Mouse (Mus musculus) erythroblast, embryonic 14.5 days (primary cell): Measurements from ENCODE around the gene Nat8f2. TPM values are rescaled to one million over a fixed set of nuclear protein-coding genes. Genes with fewer than 3 reads are reported as not detected.
"Not testable (repeated sequence)": the region's sequence is repeated elsewhere in the genome, so short reads cannot be mapped to it uniquely, and the experiment has no call there.

Source experiments
- H3K27me3 ChIP-seq: 2 replicates; pipeline ENCODE4 v1.6.1; 2012; ENCODE audit warnings: inconsistent platforms; ENCODE audit not compliant: control insufficient read depth
- H3K36me3 ChIP-seq: 2 replicates; pipeline ENCODE4 v1.6.1; 2012; ENCODE audit warnings: mild to moderate bottlenecking, inconsistent platforms; ENCODE audit not compliant: control insufficient read depth
- H3K4me1 ChIP-seq: 2 replicates; pipeline ENCODE4 v1.6.1; 2012; ENCODE audit warnings: inconsistent platforms; ENCODE audit not compliant: control insufficient read depth
- H3K4me3 ChIP-seq: replicated peaks from 2 replicates; pipeline ENCODE3; 2012; ENCODE audit warnings: moderate library complexity, mild to moderate bottlenecking, inconsistent platforms
- H3K9me3 ChIP-seq: 2 replicates; pipeline ENCODE4 v1.6.1; 2012; ENCODE audit warnings: low read length, inconsistent platforms, mixed read lengths; ENCODE audit not compliant: control insufficient read depth
- GATA1 ChIP-seq: IDR thresholded peaks from 2 replicates; pipeline ENCODE4 v1.6.1; 2012; ENCODE audit warnings: low read length, inconsistent platforms, mixed read lengths
- TAL1 ChIP-seq: IDR thresholded peaks from 3 replicates; pipeline ENCODE4 v1.6.1; 2012; ENCODE audit warnings: low read length, inconsistent platforms, mixed read lengths
- polyA plus RNA-seq: library from polyadenylated mRNA; stranded (reverse); fragments of >175 nt; gene quantifications from 2 replicates; pipeline ENCODE4 v1.2.3, GENCODE M21; 2012

Gene Nat8f2
- polyA plus RNA-seq, 1 experiment: not detected

- H3K27me3 ChIP-seq: no peaks in the 10 kb centered on the region
- no peaks in the 10 kb centered on the region for H3K36me3 ChIP-seq
- H3K9me3 ChIP-seq: no peaks in the 10 kb centered on the region
- H3K4me1 ChIP-seq: peaks cover 7% of the 10 kb centered on the region
- no peak overlapping the region for H3K4me3 ChIP-seq
- TF ChIP-seq TAL1: no peak
- no peak for TF ChIP-seq GATA1
Measured at GRCm38 (mm10) chr6:85902303-85902702, 33.3 kb upstream of the Nat8f2 start.

GRCm38 (mm10) chr6:85898596-85899475, 29.9 kb upstream of the Nat8f2 start:
- not testable (repeated sequence) for H3K4me3 ChIP-seq, H3K9me3 ChIP-seq, H3K4me1 ChIP-seq, H3K27me3 ChIP-seq, H3K36me3 ChIP-seq

GRCm38 (mm10) chr6:85895061-85895648, 26.2 kb upstream of the Nat8f2 start:
- not testable (repeated sequence) for H3K36me3 ChIP-seq, H3K4me3 ChIP-seq, H3K4me1 ChIP-seq, H3K27me3 ChIP-seq
- H3K9me3 ChIP-seq: peaks cover 13% of the 10 kb centered on the region

- Histone ChIP-seq H3K4me3 (no peak overlapping the region), H3K4me1 (no peaks in the 10 kb centered on the region), H3K9me3 (peaks cover 22% of the 10 kb centered on the region), H3K27me3 (no peaks in the 10 kb centered on the region), H3K36me3 (no peaks in the 10 kb centered on the region)
- no peak for TF ChIP-seq GATA1
- TF ChIP-seq TAL1: no peak
Measured at GRCm38 (mm10) chr6:85888961-85889360, 20.0 kb upstream of the Nat8f2 start.

- H3K27me3 ChIP-seq: no peaks in the 10 kb centered on the region
- no peaks in the 10 kb centered on the region for H3K4me1 ChIP-seq
- no peak for TF ChIP-seq GATA1
- no peak for TF ChIP-seq TAL1
- H3K9me3 ChIP-seq: peaks cover 19% of the 10 kb centered on the region
- H3K4me3 ChIP-seq: no peak overlapping the region
- no peaks in the 10 kb centered on the region for H3K36me3 ChIP-seq
Measured at GRCm38 (mm10) chr6:85884311-85884710, 15.4 kb upstream of the Nat8f2 start.

GRCm38 (mm10) chr6:85883246-85883645, 14.3 kb upstream of the Nat8f2 start:
- H3K4me1 ChIP-seq, H3K4me3 ChIP-seq, H3K36me3 ChIP-seq, H3K27me3 ChIP-seq: not testable (repeated sequence)
- peaks cover 15% of the 10 kb centered on the region for H3K9me3 ChIP-seq

GRCm38 (mm10) chr6:85867726-85868690, 950 bp downstream of the Nat8f2 start:
- Histone ChIP-seq H3K27me3 (no peaks in the 10 kb centered on the region), H3K36me3 (no peaks in the 10 kb centered on the region), H3K9me3 (no peaks in the 10 kb centered on the region), H3K4me3 (no peak overlapping the region), H3K4me1 (no peaks in the 10 kb centered on the region)
- TF ChIP-seq GATA1 (no peak), TAL1 (no peak)

- not testable (repeated sequence) for H3K9me3 ChIP-seq, H3K27me3 ChIP-seq, H3K36me3 ChIP-seq, H3K4me3 ChIP-seq, H3K4me1 ChIP-seq
Measured at GRCm38 (mm10) chr6:85866995-85867394, 2.0 kb downstream of the Nat8f2 start.

- not testable (repeated sequence) for H3K36me3 ChIP-seq, H3K27me3 ChIP-seq, H3K9me3 ChIP-seq, H3K4me3 ChIP-seq, H3K4me1 ChIP-seq
Measured at GRCm38 (mm10) chr6:85866166-85866565, 2.8 kb downstream of the Nat8f2 start.

- not testable (repeated sequence) for H3K27me3 ChIP-seq, H3K4me1 ChIP-seq, H3K36me3 ChIP-seq, H3K4me3 ChIP-seq, H3K9me3 ChIP-seq
Measured at GRCm38 (mm10) chr6:85864900-85865639, 3.9 kb downstream of the Nat8f2 start.
